Mouse (Mus musculus) hindbrain, embryonic 14.5 days (tissue): ENCODE results near the gene Prkcd. TPM values are rescaled to one million over a fixed set of nuclear protein-coding genes. Genes with fewer than 3 reads are reported as not detected.
"Not testable (repeated sequence)": the region's sequence is repeated elsewhere in the genome, so short reads cannot be mapped to it uniquely, and the experiment has no call there.

ENCODE experiments used
- ATAC-seq: fragments of 200-750 bp; cut with Nextera tagmentation; 2 replicates; pipeline ENCODE4 v1.8.0; 2017; ENCODE audit warnings: moderate number of reproducible peaks, mild to moderate bottlenecking, moderate TSS enrichment, moderate library complexity; ENCODE audit not compliant: low FRiP score
- DNase-seq: peaks from one replicate; pipeline ENCODE4 v3.0.0-alpha.2; 2015; ENCODE audit warnings: low spot score
- H3K27ac ChIP-seq: fragments of 300-500 bp; sonication (generic); 2 replicates; pipeline ENCODE4 v1.5.1; 2014; ENCODE audit warnings: mild to moderate bottlenecking, moderate library complexity
- H3K27me3 ChIP-seq: fragments of 300-500 bp; sonication (generic); 2 replicates; pipeline ENCODE4 v1.6.1; 2014; ENCODE audit warnings: mild to moderate bottlenecking, low read length, mixed read lengths; ENCODE audit not compliant: control insufficient read depth, insufficient read depth
- H3K36me3 ChIP-seq: fragments of 300-500 bp; sonication (generic); replicated peaks from 2 replicates; pipeline ENCODE4 v1.6.1; 2014; ENCODE audit not compliant: control insufficient read depth, insufficient read depth
- H3K4me1 ChIP-seq: fragments of 300-500 bp; sonication (generic); replicated peaks from 2 replicates; pipeline ENCODE4 v1.6.1; 2014; ENCODE audit warnings: antibody characterized with exemption, low read length, mixed read lengths; ENCODE audit not compliant: control insufficient read depth, insufficient read depth
- H3K4me2 ChIP-seq: fragments of 300-500 bp; sonication (generic); replicated peaks from 2 replicates; pipeline ENCODE4 v1.6.1; 2014; ENCODE audit warnings: mild to moderate bottlenecking, moderate library complexity
- H3K4me3 ChIP-seq: fragments of 300-500 bp; sonication (generic); replicated peaks from 2 replicates; pipeline ENCODE4 v1.5.1; 2014; ENCODE audit warnings: mild to moderate bottlenecking, low read length
- H3K9ac ChIP-seq: fragments of 300-500 bp; sonication (generic); 2 replicates; pipeline ENCODE4 v1.6.1; 2014
- H3K9me3 ChIP-seq: fragments of 300-500 bp; sonication (generic); 2 replicates; pipeline ENCODE4 v1.6.1; 2016; ENCODE audit warnings: low read length; ENCODE audit not compliant: control insufficient read depth
- WGBS: fragments of 180-500 bp; shearing (Covaris S2); extraction: QIAGEN DNeasy Blood & Tissue Kit; methylation state at CpG from one replicate; pipeline ENCODE4 v1.1.7; 2014; 5-methylcytosine and 5-hydroxymethylcytosine counted together
- polyA plus RNA-seq: library from polyadenylated mRNA; unstranded; fragments of >200 nt; fragmentation: Nextera tagmentation; extraction: Ambion mirVana; gene quantifications from 2 replicates; pipeline ENCODE4 v1.2.1, GENCODE M21; 2014

Gene Prkcd
- polyA plus RNA-seq, 1 experiment from 2014 or later = 21.1 TPM

DNA sequence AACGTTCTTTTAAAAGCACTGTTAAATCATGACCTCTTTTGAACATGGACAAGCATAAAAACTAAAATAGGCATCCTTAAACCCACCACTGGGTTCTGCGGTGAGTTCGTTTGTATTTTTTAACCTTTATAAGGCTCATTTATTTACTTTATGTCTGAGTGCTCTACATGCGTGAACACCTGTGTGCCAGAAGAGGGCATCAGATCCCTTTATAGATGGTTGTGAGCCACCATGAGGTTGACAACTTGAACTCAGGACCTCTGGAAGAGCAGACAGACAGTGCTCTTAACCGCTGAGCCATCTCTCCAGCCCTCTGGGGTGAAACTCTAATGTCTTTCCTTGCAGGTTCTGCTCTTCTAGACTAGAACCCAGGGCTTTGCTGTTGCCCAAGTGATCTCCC, 40.7 kb downstream of the Prkcd start:
- WGBS = 81% methylated on average over 5 of the region's 5 CpGs
- peaks cover 11% of the 10 kb centered on the region for H3K4me1 ChIP-seq
- no peak for ATAC-seq

DNA sequence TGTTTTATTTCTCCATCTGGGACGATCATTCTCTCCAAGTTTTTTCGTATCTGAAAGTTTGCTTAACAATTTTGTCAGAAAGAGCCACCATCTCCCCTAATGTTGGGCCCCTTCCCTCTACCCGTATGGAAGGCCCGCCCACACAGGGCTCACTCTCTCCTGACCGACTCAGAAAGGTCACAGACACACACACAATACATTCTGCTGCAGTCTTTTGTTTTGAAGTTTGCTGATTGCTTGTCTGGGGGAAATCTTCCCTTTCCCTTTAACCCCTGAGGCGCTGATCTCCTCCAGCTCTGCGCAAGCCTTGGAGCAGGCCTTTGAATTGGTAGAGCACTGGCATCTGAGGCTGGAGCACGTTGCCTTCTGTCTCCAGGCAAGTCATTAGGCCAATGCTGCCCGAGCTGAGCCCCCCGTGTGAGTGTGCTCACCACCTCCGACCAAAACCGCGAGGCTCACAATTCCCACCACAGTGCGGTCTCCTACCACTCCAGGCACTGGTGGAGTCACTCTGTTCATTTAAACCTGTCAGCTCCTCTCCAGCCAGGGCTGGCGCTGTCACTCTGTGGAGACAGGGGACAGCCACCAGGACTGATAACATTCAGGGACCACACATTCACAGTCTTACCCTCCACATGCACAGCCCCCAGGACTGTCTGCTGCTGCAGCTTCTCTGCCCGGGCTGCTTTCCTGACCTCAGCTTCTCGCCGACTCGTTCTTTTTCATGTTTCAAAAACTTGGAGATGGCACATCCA, 41.3 kb downstream of the Prkcd start:
- no peak overlapping the region for H3K4me2 ChIP-seq
- H3K27ac ChIP-seq = no peak overlapping the region
- H3K9me3 ChIP-seq = no peaks in the 10 kb centered on the region
- ATAC-seq = no peak
- no peaks in the 10 kb centered on the region for H3K36me3 ChIP-seq
- WGBS = 32% methylated on average over 19 of the region's 19 CpGs
- DNase-seq = no peak
- H3K4me3 ChIP-seq = no peak overlapping the region
- peaks cover 11% of the 10 kb centered on the region; the same call in 1 of the 2 replicates for H3K4me1 ChIP-seq
- H3K9ac ChIP-seq = no peak overlapping the region
- no peaks in the 10 kb centered on the region for H3K27me3 ChIP-seq

More for the DNA sequence above, 40.7 kb downstream of the Prkcd start:
- Histone ChIP-seq H3K4me3 (no peak overlapping the region), H3K27me3 (no peaks in the 10 kb centered on the region), H3K4me2 (no peak overlapping the region), H3K27ac (no peak overlapping the region), H3K9ac (no peak overlapping the region), H3K9me3 (no peaks in the 10 kb centered on the region), H3K36me3 (no peaks in the 10 kb centered on the region)
- no peak for DNase-seq

- DNase-seq = no peak
- no peak for ATAC-seq
- Histone ChIP-seq H3K9ac (no peak overlapping the region), H3K27ac (no peak overlapping the region), H3K4me3 (no peak overlapping the region), H3K27me3 (no peaks in the 10 kb centered on the region), H3K36me3 (no peaks in the 10 kb centered on the region), H3K4me1 (peaks cover 11% of the 10 kb centered on the region; the same call in 1 of the 2 replicates), H3K9me3 (no peaks in the 10 kb centered on the region), H3K4me2 (no peak overlapping the region)
- WGBS = 62% methylated on average over 2 of the region's 2 CpGs
Observed at GRCm38 (mm10) chr14:30584077-30584476, 41.9 kb downstream of the Prkcd start.

- DNase-seq (no peak), ATAC-seq (no peak)
- Histone ChIP-seq H3K27me3 (no peaks in the 10 kb centered on the region), H3K36me3 (no peaks in the 10 kb centered on the region; the same call in 1 of the 2 replicates), H3K4me1 (peaks cover under 1% of the 10 kb centered on the region; the same call in 1 of the 2 replicates), H3K4me3 (no peak overlapping the region), H3K9ac (no peak overlapping the region), H3K4me2 (no peak overlapping the region), H3K27ac (no peak overlapping the region), H3K9me3 (no peaks in the 10 kb centered on the region)
- 84% methylated on average over 1 of the region's 1 CpGs for WGBS
Observed at GRCm38 (mm10) chr14:30581238-30581637, 44.8 kb downstream of the Prkcd start.

DNA sequence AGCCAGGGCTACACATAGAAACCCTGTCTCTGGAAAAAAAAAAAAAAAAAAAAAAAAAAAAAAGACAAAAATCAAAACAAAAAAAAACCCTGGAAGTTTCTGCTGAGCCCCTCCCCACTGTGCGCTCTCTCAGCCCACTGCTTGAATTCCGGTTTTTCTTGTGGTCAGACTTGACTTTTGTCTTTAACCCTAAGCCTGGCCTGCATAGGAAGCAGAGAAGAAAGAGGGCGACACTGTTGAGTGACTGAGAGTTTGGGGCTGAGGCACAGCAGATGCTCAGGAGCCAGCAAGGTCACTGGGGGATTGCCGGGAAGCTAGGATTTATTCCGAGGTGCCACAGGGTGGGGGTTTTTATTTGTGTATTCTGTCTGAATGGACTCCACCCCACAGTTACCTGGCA, 46.1 kb downstream of the Prkcd start:
- no peak overlapping the region for H3K9ac ChIP-seq
- WGBS = 28% methylated on average over 5 of the region's 5 CpGs
- no peaks in the 10 kb centered on the region for H3K4me1 ChIP-seq
- DNase-seq = no peak
- peaks cover 12% of the 10 kb centered on the region for H3K36me3 ChIP-seq
- no peaks in the 10 kb centered on the region for H3K9me3 ChIP-seq
- H3K4me2 ChIP-seq = no peak overlapping the region
- no peak overlapping the region for H3K4me3 ChIP-seq
- H3K27ac ChIP-seq = no peak overlapping the region
- H3K27me3 ChIP-seq = no peaks in the 10 kb centered on the region
- ATAC-seq = no peak

GRCm38 (mm10) chr14:30579180-30579579, 46.8 kb downstream of the Prkcd start:
- Histone ChIP-seq H3K4me2 (no peak overlapping the region), H3K27ac (no peak overlapping the region), H3K27me3 (no peaks in the 10 kb centered on the region), H3K4me1 (no peaks in the 10 kb centered on the region), H3K9ac (no peak overlapping the region), H3K4me3 (no peak overlapping the region), H3K9me3 (no peaks in the 10 kb centered on the region), H3K36me3 (peaks cover 18% of the 10 kb centered on the region)
- DNase-seq (no peak), ATAC-seq (no peak)
- 83% methylated on average over 5 of the region's 5 CpGs for WGBS

DNA sequence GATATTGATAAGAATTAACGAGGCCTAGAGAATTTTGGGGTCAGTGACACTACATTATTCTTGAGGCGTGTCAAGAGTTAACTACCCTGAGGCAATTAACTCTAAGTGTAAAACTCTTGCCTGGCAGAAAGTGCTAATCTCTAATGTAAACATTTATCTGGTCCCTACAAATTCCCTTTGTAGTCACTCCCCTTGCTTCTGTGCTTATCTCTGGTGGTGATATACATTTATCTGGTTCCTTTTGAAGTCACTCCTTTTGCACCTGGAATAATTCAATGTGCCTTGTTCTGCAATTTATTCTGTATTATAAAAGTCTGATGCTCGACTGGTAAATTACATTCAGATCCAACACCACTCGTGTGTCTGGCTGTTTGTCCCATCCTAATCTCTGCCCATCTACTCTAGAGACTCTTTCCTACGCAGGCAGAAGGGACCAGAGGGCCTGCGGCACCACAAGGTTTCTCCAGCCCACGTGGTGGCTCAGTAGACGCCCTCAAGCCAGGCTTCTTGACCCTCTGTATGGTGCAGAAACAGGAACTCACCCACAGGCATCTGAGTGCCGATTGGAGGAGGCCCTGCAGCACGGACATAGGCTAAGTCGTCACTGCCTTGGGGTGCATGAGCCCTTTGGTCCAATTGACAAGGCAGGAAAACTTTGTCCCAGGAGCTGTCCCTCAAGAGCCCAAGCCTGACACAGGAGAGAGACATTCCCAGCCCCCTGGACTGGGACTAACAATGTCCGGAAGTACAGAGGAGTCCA, 48.5 kb downstream of the Prkcd start:
- not testable (repeated sequence) for H3K4me1 ChIP-seq, H3K4me2 ChIP-seq, ATAC-seq, H3K27ac ChIP-seq, H3K9ac ChIP-seq, DNase-seq, H3K9me3 ChIP-seq, H3K4me3 ChIP-seq, H3K27me3 ChIP-seq
- WGBS = 60% methylated on average over 10 of the region's 12 CpGs
- peaks cover 34% of the 10 kb centered on the region for H3K36me3 ChIP-seq

- 83% methylated on average over 5 of the region's 5 CpGs for WGBS
- Histone ChIP-seq H3K4me3 (no peak overlapping the region), H3K9me3 (no peaks in the 10 kb centered on the region), H3K9ac (no peak overlapping the region), H3K27ac (no peak overlapping the region), H3K27me3 (no peaks in the 10 kb centered on the region), H3K36me3 (peaks cover 46% of the 10 kb centered on the region), H3K4me1 (no peaks in the 10 kb centered on the region), H3K4me2 (no peak overlapping the region)
- DNase-seq = no peak
- ATAC-seq = no peak
Observed at GRCm38 (mm10) chr14:30576260-30576659, 49.8 kb downstream of the Prkcd start.

DNA sequence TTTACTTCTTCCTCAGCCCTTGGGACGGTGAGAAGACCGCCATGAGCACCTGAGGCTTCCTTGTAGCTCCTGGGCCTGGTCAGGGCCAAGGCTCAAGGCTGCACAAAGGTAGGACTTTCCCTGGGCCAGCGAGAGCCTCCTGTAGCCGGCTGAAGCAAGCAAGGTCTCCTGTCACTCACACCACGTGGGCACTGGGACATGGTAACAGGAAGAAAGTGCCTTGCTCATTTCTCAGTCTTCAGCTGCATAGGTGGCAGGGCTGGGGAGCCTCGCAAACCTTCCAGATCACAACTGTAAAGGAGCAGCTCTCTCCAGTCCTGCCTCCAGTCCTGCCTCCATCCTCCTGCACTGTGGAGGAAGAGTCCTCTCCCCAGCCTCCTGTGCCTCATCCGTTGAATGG, 50.2 kb downstream of the Prkcd start:
- H3K9me3 ChIP-seq = no peaks in the 10 kb centered on the region
- no peak overlapping the region for H3K4me3 ChIP-seq
- H3K36me3 ChIP-seq = peaks cover 51% of the 10 kb centered on the region
- no peak overlapping the region for H3K9ac ChIP-seq
- ATAC-seq = no peak
- H3K4me1 ChIP-seq = no peaks in the 10 kb centered on the region
- no peak overlapping the region for H3K4me2 ChIP-seq
- DNase-seq = no peak
- H3K27me3 ChIP-seq = no peaks in the 10 kb centered on the region
- WGBS = 77% methylated on average over 7 of the region's 7 CpGs
- no peak overlapping the region for H3K27ac ChIP-seq
